Mouse (Mus musculus): ENCODE measurements around the gene Pde1a. TPM values are rescaled to one million over a fixed set of nuclear protein-coding genes. Genes with fewer than 3 reads are reported as not detected.
"Not testable (repeated sequence)": the region's sequence is repeated elsewhere in the genome, so short reads cannot be mapped to it uniquely, and the experiment has no call there.

The Pde1a gene
- total RNA-seq, 2 experiments from 2014 or later, result 12.2 to 13.6 TPM

DNA sequence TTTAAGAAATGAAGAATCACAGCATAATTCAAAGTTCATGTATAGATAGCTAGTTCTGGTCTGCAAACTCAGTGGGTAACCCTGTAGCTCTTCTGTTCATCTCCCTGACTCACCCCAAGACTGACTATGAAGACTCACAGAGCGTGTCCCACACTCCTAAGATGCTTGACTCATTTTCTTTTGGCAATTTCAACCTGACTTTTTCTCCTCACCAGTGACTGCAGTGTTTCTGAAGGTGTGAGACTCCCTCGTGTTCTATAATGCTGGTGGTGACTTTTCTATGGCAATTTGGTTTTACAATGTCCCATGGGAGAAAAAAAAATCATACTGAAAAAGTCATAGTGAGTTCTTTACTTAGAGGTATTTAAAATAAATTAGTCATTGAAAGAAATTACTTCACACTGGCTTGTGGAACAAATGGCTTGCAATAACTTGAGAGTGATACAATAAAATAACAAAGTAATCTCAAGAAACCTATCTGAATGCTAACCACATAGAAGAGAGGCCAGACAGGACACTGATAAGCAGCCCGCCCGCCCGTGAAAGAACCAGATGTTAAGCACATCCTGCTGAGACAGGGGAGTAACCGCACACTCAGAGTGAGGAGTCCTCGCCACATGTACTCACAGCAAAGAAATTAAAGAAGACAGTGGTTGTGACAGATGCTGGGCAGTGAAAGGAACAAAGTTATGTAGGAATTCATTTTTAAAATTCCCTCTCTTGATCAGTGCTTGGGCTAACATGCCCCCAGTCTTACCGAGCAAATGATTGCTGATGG, 183.2 kb downstream of the Pde1a start:
- no peak for DNase-seq

- DNase-seq, result no peak
Observed at GRCm38 (mm10) chr2:79934660-79935059, 194.6 kb downstream of the Pde1a start.

- no peak for DNase-seq
Observed at GRCm38 (mm10) chr2:79922356-79922755, 206.9 kb downstream of the Pde1a start.

DNA sequence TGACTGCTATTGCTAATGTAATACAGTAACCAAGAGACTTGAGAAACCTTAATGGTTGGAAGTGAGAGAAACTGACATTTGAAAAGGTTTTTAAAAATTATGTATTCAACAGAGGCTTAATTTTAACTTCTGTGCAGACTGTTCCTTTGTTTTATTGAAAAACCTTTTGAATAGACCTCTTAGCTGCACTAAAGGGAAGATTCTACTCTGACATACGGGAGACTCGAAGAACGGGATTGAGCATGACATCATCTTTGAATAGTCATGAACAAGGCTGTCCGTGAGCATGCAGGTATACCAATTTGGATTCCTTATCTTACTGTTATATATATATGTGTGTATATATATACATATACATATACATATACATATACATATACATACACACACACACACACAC, 207.9 kb downstream of the Pde1a start:
- DNase-seq, result no peak

GRCm38 (mm10) chr2:79920438-79920837, 208.8 kb downstream of the Pde1a start:
- DNase-seq, result no peak

DNA sequence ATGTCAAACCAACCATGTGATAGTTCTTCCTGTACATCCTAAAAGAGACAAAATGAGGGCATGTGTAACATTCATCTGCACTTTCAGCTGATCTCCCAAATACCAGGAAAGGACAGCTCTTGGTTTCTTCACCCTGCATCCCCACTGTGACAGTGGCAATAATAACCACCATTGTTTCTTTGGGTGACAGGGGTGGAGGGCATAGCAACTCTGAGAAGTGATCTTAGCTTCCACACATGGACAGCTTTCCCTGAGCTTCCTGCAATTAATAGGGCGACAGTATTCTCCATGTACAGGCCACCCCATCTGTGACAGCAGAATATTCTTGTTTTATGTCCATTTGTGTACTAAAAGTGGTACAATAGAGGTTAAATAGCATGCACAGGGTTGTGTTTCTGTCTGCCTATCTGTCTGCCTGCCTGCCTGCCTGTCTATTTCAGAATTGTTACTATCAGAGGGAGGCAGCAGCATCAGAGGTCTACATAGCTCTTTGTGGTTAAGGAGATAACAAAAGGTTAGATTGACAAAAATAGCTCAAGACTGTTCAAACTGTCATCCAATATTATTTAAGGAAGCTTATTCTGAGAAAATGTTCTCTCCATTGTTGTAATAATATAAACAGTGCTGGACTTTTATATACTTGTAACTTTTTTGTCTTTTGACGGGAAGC, 227.3 kb downstream of the Pde1a start:
- DNase-seq, result no peak

DNA sequence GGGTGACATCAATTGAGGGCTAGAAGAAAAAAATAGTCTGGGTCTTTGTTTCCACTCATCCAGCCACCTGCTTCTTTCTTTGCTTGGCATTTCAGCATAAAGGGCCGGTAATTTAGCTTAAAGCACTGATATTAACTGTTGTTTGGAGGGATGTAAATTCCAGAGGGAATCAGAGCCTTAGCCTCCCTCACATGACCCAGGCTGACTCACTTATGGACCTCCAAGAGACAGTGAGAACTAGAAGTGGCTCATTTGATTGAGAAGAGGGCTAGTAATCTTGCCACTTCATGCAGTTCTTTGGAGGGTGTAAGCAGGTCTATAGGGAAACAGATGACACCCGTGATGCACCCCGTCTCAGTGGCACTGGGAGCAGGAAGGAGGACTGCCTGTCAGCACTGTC, 230.7 kb downstream of the Pde1a start:
- no peak for DNase-seq

- no peak for DNase-seq
Observed at GRCm38 (mm10) chr2:79892829-79893228, 236.4 kb downstream of the Pde1a start.

GRCm38 (mm10) chr2:79891760-79892570, 237.3 kb downstream of the Pde1a start:
- peak; percentile 43 for DNase-seq

DNA sequence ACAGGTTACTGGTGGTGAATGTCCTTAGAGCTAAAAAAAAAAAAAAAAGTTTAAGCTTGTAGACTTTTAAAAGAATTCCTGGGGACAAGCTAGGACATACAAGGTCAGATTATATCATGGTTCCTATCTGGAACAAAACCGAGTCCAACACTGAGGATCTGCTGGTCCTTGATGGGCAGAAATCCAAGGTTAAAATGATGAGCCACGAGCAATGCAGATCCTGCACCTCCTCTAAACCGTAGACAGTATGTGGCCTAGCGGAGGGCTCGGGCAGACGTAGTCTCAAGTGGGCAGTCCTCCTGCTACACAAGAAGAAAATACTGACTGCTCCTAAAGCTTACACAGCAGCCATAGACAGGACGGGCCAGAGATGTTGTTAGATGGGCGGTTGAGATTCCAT, 238.5 kb downstream of the Pde1a start:
- no peak for DNase-seq

DNA sequence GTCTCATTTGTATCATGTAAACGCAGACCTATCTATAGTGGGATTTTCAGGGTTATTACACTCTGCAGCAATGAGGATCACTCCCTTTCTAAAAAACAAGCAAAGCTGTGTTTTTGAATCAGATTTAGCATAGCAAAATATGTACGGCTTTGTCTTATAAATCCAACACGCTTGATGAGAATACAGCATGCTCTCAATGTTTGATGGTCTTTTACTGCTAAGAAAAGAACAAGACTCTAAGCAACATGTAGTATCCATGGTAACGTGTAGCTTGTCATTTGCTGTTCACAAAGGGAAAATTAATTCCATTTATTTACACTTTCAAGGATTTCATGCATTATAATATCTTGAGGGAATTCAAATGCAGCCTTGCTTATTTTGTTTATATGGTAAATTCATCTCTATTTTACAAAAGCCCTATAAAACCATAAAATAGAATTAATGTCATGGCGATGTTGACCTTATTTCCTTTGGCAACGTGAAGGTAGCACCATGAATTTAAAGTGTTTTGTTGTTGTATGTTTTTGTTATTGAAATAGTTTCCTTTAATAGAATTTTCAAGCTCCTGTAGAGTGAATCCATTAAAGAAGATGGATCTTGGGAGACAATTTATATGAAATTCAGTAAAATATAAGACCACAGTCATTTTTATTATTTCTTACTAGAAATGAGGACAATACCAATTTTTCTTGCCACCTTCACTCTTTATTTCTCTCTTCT, 245.5 kb downstream of the Pde1a start:
- no peak for DNase-seq

DNA sequence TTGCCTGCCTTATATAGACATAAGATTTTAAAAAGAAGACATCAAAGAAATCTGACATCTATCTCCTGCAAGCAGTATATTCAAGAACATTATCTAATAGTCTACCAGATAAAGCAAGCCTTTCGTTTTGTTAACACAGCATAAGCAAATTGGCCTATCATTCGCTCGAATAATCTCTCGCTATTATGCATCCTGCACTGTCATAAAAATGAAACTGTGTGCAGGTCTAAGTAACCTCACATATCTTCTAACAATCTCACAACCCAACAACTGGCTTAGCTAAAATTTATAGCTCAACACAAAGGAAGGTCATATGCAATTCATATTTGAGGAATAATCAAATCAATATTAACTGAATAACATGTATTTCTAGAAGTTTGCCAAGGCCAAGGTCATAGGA, 246.0 kb downstream of the Pde1a start:
- no peak for DNase-seq

- DNase-seq, result peak; percentile 31
Observed at GRCm38 (mm10) chr2:79865275-79865999, 263.8 kb downstream of the Pde1a start.

GRCm38 (mm10) chr2:79856874-79857273, 272.4 kb downstream of the Pde1a start:
- no peak for DNase-seq

DNA sequence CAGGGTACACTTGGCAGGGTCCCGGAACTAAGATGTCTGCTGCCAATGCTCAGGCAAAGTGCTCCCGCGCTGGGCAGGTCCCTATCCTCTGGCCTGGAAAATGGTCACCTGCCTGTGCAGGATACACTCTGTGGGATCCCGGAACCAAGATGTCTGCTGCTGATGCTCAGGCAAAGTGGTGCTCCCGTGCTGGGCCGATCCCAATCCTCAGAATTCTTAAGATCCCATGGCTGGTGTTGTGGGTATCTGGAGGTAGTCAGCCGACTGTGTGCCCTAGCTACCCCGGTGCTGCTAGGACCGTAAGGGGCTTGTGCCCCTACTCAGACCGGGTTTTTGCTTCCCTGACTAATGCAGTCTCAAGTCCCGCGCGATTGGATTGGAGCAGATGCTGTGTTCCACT, 281.9 kb downstream of the Pde1a start:
- not testable (repeated sequence) for DNase-seq

DNA sequence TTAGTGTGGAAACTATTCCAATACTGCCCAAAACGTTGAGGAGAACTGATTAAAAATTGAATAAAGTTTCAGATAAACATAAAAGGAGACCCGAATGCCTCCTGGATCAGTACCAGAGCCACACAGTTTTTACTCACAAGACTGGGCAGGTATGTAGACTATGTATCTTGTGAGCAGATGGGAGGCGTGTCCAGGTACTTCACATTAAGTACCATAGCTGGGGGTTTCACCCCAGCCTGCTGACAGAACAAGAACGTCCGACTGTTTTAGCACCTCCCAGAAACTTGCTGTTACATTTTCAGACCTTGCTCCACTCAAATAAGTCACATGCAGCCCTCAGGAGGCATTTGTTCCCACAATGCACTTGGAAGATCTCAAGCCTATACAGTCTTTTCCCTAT, 289.7 kb downstream of the Pde1a start:
- DNase-seq, result no peak

DNA sequence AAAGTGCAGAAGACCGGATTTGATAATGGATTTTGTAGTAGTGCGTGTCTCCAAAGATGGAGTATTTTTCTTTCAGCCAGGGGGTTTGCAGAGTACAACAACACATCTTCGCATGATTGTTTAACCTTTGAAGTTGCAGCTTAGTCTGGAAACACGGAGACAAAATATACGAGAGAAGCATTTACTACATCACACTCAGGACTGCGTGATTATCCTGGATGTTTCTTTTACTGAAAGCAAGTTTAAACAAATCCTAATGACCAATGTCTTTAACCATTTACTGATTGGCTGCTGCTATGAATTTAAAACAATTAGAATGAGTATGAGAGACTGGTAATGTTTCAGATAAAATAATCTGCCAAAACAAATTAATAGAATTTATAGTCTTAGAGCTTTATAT, 290.2 kb downstream of the Pde1a start:
- no peak for DNase-seq

- no peak for DNase-seq
Observed at GRCm38 (mm10) chr2:79825853-79826252, 303.4 kb downstream of the Pde1a start.

- DNase-seq, result no peak
Observed at GRCm38 (mm10) chr2:79819543-79819942, 309.7 kb downstream of the Pde1a start.

DNA sequence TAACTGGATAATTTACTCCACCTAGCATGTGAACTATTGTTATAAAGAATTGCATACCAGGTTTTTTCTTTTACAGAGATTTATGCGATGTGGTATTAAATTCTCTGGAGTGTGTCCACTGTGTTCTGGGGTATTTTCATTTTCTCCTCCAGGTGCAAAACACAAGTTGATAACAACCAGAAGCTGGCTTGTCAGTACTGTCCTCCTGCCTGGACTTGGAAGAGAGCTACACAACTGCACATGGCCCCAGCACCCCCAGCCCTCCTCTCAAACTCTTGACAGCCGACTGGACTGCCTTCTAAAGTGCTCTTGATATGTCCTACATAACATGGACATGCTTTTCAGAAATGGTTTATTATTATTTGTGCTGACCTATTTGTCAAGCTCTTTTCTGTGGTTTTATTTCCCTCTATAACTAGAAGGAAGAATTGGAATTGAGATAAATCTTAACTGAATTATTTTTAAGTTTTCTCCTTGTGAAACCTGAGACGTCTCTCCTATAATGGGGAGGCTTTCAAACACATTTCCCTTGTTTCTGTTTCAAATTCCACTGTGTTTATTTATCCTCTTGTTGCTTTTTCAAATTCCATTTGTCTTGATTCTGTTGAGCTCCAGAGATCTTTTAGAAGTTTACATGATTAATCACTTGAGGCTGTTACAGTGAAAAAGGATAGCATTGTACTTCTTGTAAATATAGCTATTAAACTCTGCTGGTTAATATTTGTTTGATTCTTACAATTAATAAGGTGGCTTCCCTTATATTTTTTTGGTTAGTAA, 313.4 kb downstream of the Pde1a start:
- DNase-seq, result no peak

DNA sequence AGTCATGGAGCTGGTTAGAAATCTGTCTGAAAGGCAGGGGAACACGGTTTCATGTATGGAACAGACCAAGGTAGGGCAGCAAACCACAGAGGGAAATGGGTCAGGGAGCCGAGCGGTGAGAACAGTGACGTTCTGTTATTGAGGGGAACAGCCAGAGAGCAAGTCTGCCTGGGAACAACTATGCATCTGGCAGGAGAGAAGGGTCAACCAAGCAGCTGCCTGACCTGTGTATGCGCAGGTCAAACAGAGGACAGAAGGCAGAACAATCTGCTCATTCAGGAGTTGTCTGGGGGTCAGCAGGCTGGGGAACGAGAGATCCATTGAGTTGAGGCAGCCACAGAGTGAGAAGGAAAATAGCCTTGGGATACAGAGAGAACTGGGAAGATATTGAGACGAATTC, 330.6 kb downstream of the Pde1a start:
- DNase-seq, result no peak
